Mouse (Mus musculus) Muller cell, postnatal 12 days (primary cell): Measurements from ENCODE around the gene Egfl8.

ENCODE experiments used
- DNase-seq: peaks from one replicate; pipeline ENCODE4 v3.0.0-alpha.2; 2015; ENCODE audit errors: inconsistent ontology term

The Egfl8 gene

GRCm38 (mm10) chr17:34597566-34598095, 18.1 kb downstream of the Egfl8 start, which contains the start of gene Ager:
Ager (plus strand) TSS chr17:34597862.
- no peak for DNase-seq

GRCm38 (mm10) chr17:34596098-34596497, 19.7 kb downstream of the Egfl8 start:
- DNase-seq = no peak

- no peak for DNase-seq
These were observed 21.8 kb downstream of the Egfl8 start for GRCm38 (mm10) chr17:34593752-34594525.

GRCm38 (mm10) chr17:34592581-34593549, 22.9 kb downstream of the Egfl8 start:
- peak; percentile 22 for DNase-seq

GRCm38 (mm10) chr17:34591994-34592375, 23.8 kb downstream of the Egfl8 start:
- DNase-seq = peak; percentile 96

- no peak for DNase-seq
These were observed 24.5 kb downstream of the Egfl8 start, which contains the start of gene Pbx2 for GRCm38 (mm10) chr17:34591029-34591993. Pbx2 (plus strand) TSS chr17:34591266.

GRCm38 (mm10) chr17:34590154-34590987, 25.4 kb downstream of the Egfl8 start:
- DNase-seq = no peak

- no peak for DNase-seq
These were observed 26.1 kb downstream of the Egfl8 start, which contains the start of gene Gpsm3 for GRCm38 (mm10) chr17:34589681-34590101. Gpsm3 (plus strand) TSS chr17:34589806.

- no peak for DNase-seq
These were observed 26.6 kb downstream of the Egfl8 start for GRCm38 (mm10) chr17:34589206-34589605.

GRCm38 (mm10) chr17:34588767-34589166, 27.0 kb downstream of the Egfl8 start:
- no peak for DNase-seq

GRCm38 (mm10) chr17:34587814-34588213, 28.0 kb downstream of the Egfl8 start:
- DNase-seq = no peak

- peak; percentile 98 for DNase-seq
These were observed 28.4 kb downstream of the Egfl8 start for GRCm38 (mm10) chr17:34587423-34587811.

- DNase-seq = peak; percentile 99
These were observed 28.9 kb downstream of the Egfl8 start for GRCm38 (mm10) chr17:34586796-34587422.

GRCm38 (mm10) chr17:34585877-34586771, 29.6 kb downstream of the Egfl8 start:
- DNase-seq = no peak

- DNase-seq = no peak
These were observed 30.6 kb downstream of the Egfl8 start for GRCm38 (mm10) chr17:34585121-34585520.

GRCm38 (mm10) chr17:34583819-34584218, 32.0 kb downstream of the Egfl8 start:
- no peak for DNase-seq

GRCm38 (mm10) chr17:34583397-34583796, 32.4 kb downstream of the Egfl8 start:
- no peak for DNase-seq

GRCm38 (mm10) chr17:34582528-34582927, 33.2 kb downstream of the Egfl8 start:
- DNase-seq = no peak
